Mouse (Mus musculus): ENCODE results near the gene Ano2. TPM values are rescaled to one million over a fixed set of nuclear protein-coding genes. Genes with fewer than 3 reads are reported as not detected.

The Ano2 gene
- total and polyA plus RNA-seq, 3 experiments, result not detected

DNA sequence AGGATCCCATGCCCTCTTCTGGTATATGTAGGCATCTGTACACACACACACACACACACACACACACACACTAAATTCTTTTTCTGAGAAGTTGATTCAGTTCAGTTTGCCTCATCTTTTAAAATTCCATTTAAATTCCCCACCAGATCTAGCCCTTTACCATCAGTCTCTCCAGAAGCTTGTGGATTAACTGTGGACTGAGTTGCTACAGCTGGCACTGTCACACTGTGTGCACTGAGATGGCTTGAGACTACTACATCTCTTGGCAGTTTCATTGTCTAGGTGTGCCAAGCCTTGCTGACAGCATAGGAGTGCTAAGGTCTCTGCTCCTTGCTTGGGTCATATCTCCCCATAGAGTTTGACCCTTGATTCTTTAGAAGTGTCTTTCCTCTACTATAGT lies 283.3 kb downstream of the Ano2 start:
- H3K36me3 ChIP-seq (replicated peaks in 1 of 2; ENCODE audit: control insufficient read depth in 1 of 2, insufficient read depth in 1 of 2, low read length in 1 of 2), result no peaks in the 10 kb centered on the region
- peaks cover 3% of the 10 kb centered on the region for H3K9me3 ChIP-seq (replicated peaks; ENCODE audit: low read length)
- no peak for DNase-seq (ENCODE audit: extremely low read depth)
- H3K27ac ChIP-seq (ENCODE audit: insufficient read depth, low read depth), result no peak overlapping the region
- H3K27me3 ChIP-seq (replicated peaks), result peaks cover 86% of the 10 kb centered on the region
- no peaks in the 10 kb centered on the region for H3K79me2 ChIP-seq (replicated peaks; ENCODE audit: control insufficient read depth, extremely low read depth, insufficient read depth, poor library complexity, severe bottlenecking)
- no peak overlapping the region for H3K4me2 ChIP-seq (ENCODE audit: insufficient read depth, low read depth, poor library complexity, severe bottlenecking)
- H3K9ac ChIP-seq (ENCODE audit: insufficient read depth, low read depth), result no peak overlapping the region
- in situ Hi-C loops (cut with MboI; ENCODE audit: low pct_ligation_motif_present, low pct_unique_long_range_greater_than_20kb, low sequenced_read_pairs) (no loop called here), dilution Hi-C loops (cut with MboI; ENCODE audit: extremely low pct_ligation_motif_present, extremely low pct_unique_long_range_greater_than_20kb, low sequenced_read_pairs) (no loop called here)
- H3K4me3 ChIP-seq (replicated peaks in 1 of 3; ENCODE audit: low read depth in 2 of 3, low read length in 2 of 3, poor library complexity in 1 of 3), result no peak overlapping the region
- TF ChIP-seq ZKSCAN1 (IDR thresholded peaks at IDR 0.05; ENCODE audit: borderline replicate concordance, low read depth, low read length) (no peak), NELFE (IDR thresholded peaks at IDR 0.05; ENCODE audit: low read depth, low read length) (no peak), PAX5 (IDR thresholded peaks at IDR 0.05; ENCODE audit: low read length) (no peak), ZNF384 (IDR thresholded peaks at IDR 0.05; ENCODE audit: low read depth, low read length) (no peak), ZC3H11A (IDR thresholded peaks at IDR 0.05; ENCODE audit: low read depth, low read length) (no peak), CTCF (conservative IDR thresholded peaks at IDR 0.05 in 1 of 2, IDR thresholded peaks at IDR 0.05 in 1 of 2; ENCODE audit: low read depth in 2 of 2, low read length in 2 of 2) (no peak), CHD1 (IDR thresholded peaks at IDR 0.05; ENCODE audit: low read depth, low read length) (no peak), TCF12 (IDR thresholded peaks at IDR 0.05; ENCODE audit: low read depth, low read length) (no peak), MXI1 (IDR thresholded peaks at IDR 0.05; ENCODE audit: low read depth, low read length) (no peak), NRF1 (IDR thresholded peaks at IDR 0.05; ENCODE audit: low read depth, low read length) (no peak), POLR2AphosphoS2 (IDR thresholded peaks at IDR 0.05; ENCODE audit: low read depth, low read length) (no peak), EP300 (IDR thresholded peaks at IDR 0.05; ENCODE audit: low read length) (no peak), HCFC1 (IDR thresholded peaks at IDR 0.05; ENCODE audit: low read depth, low read length) (no peak), USF1 (IDR thresholded peaks at IDR 0.05; ENCODE audit: low read depth, low read length) (no peak), TBP (conservative IDR thresholded peaks at IDR 0.05; ENCODE audit: low read depth, low read length) (no peak), ETS1 (conservative IDR thresholded peaks at IDR 0.05; ENCODE audit: low read depth, low read length) (no peak), BHLHE40 (IDR thresholded peaks at IDR 0.05; ENCODE audit: low read depth, low read length) (no peak), MAZ (IDR thresholded peaks at IDR 0.05; ENCODE audit: low read depth, low read length) (no peak)
- H3K4me1 ChIP-seq (ENCODE audit: control insufficient read depth in 1 of 2, insufficient read depth in 2 of 2), result no peaks in the 10 kb centered on the region

DNA sequence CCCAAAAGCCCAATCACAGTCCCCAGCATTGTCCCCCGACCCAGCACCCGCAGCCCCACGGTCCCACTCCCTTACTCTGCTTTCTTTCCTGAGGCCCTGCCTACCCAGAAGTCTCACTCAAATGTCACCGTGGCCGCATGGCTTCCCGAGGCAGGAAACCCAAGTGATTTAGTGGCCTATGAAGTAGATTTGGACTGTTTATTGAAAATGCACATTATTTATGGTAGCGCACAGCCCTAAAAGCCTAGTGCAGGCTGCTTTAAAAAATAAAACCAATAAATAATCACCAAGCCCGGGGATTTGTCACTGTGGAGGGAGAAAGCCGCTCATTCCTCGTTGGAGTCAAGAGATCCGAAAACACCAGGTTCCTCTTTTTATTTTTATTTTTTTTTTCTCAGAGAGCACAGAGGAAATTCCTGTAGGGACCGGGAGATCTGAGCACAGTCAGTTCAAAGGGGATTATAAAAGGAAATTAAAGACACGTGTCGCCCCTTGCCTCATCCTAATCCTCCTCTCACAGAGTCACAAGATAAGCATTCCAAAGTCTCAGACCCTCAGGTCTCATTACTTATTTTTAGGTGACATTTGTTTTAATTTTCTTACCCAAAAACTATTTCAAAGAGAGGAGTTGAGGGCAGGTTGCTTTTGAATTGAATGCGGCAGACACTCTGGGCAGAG lies 285.7 kb downstream of the Ano2 start:
- H3K36me3 ChIP-seq (replicated peaks in 1 of 2; ENCODE audit: control insufficient read depth in 1 of 2, insufficient read depth in 1 of 2, low read length in 1 of 2), result no peaks in the 10 kb centered on the region
- no peak overlapping the region for H3K4me2 ChIP-seq (ENCODE audit: insufficient read depth, low read depth, poor library complexity, severe bottlenecking)
- dilution Hi-C loops (cut with MboI; ENCODE audit: extremely low pct_ligation_motif_present, extremely low pct_unique_long_range_greater_than_20kb, low sequenced_read_pairs) (no loop called here), in situ Hi-C loops (cut with MboI; ENCODE audit: low pct_ligation_motif_present, low pct_unique_long_range_greater_than_20kb, low sequenced_read_pairs) (no loop called here)
- no peak overlapping the region for H3K4me3 ChIP-seq (replicated peaks in 1 of 3; ENCODE audit: low read depth in 2 of 3, low read length in 2 of 3, poor library complexity in 1 of 3)
- H3K9ac ChIP-seq (ENCODE audit: insufficient read depth, low read depth), result no peak overlapping the region
- DNase-seq (ENCODE audit: extremely low read depth), result no peak
- H3K4me1 ChIP-seq (ENCODE audit: control insufficient read depth in 1 of 2, insufficient read depth in 2 of 2), result no peaks in the 10 kb centered on the region
- peaks cover 86% of the 10 kb centered on the region for H3K27me3 ChIP-seq (replicated peaks)
- TF ChIP-seq TBP (conservative IDR thresholded peaks at IDR 0.05; ENCODE audit: low read depth, low read length) (no peak), ZNF384 (IDR thresholded peaks at IDR 0.05; ENCODE audit: low read depth, low read length) (no peak), PAX5 (IDR thresholded peaks at IDR 0.05; ENCODE audit: low read length) (no peak), HCFC1 (IDR thresholded peaks at IDR 0.05; ENCODE audit: low read depth, low read length) (no peak), GABPA (IDR thresholded peaks at IDR 0.05; ENCODE audit: insufficient replicate concordance, low read depth, low read length) (no peak), EP300 (IDR thresholded peaks at IDR 0.05; ENCODE audit: low read length) (no peak), CHD1 (IDR thresholded peaks at IDR 0.05; ENCODE audit: low read depth, low read length) (no peak), POLR2AphosphoS2 (IDR thresholded peaks at IDR 0.05; ENCODE audit: low read depth, low read length) (no peak), RAD21 (IDR thresholded peaks at IDR 0.05; ENCODE audit: low read depth, low read length) (no peak), IRF4 (IDR thresholded peaks at IDR 0.05; ENCODE audit: low read depth, low read length) (no peak), SMC3 (IDR thresholded peaks at IDR 0.05; ENCODE audit: low read depth, low read length) (no peak), NRF1 (IDR thresholded peaks at IDR 0.05; ENCODE audit: low read depth, low read length) (no peak), UBTF (IDR thresholded peaks at IDR 0.05; ENCODE audit: low read depth, low read length) (no peak), MAZ (IDR thresholded peaks at IDR 0.05; ENCODE audit: low read depth, low read length) (no peak), ETS1 (conservative IDR thresholded peaks at IDR 0.05; ENCODE audit: low read depth, low read length) (no peak), E2F4 (IDR thresholded peaks at IDR 0.05; ENCODE audit: insufficient replicate concordance, low read depth, low read length) (no peak)
- H3K9me3 ChIP-seq (replicated peaks; ENCODE audit: low read length), result peaks cover 3% of the 10 kb centered on the region
- H3K27ac ChIP-seq (ENCODE audit: insufficient read depth, low read depth), result no peak overlapping the region
- H3K79me2 ChIP-seq (replicated peaks; ENCODE audit: control insufficient read depth, extremely low read depth, insufficient read depth, poor library complexity, severe bottlenecking), result no peaks in the 10 kb centered on the region
